Mouse (Mus musculus) ovary, postnatal 36 days (tissue): Measurements from ENCODE around the gene Arhgdib.
A peak's percentile ranks its signal among the peaks of the same experiment; 100 is the strongest.

ENCODE experiments used
- DNase-seq: peaks from one replicate; pipeline ENCODE4 v3.0.0; 2022; ENCODE audit warnings: low spot score, mixed read lengths

Arhgdib gene

GRCm38 (mm10) chr6:136920320-136921257 lies 21.1 kb downstream of the Arhgdib start:
- DNase-seq, result peak; percentile 39

GRCm38 (mm10) chr6:136917885-136918284 lies 23.8 kb downstream of the Arhgdib start:
- DNase-seq, result no peak

- DNase-seq, result no peak
Measured at GRCm38 (mm10) chr6:136915721-136916395, 25.8 kb downstream of the Arhgdib start.

- no peak for DNase-seq
Measured at GRCm38 (mm10) chr6:136914234-136914633, 27.5 kb downstream of the Arhgdib start.

- peak; percentile 25 for DNase-seq
Measured at GRCm38 (mm10) chr6:136913384-136914126, 28.1 kb downstream of the Arhgdib start.

GRCm38 (mm10) chr6:136912751-136913265 lies 28.9 kb downstream of the Arhgdib start:
- no peak for DNase-seq

GRCm38 (mm10) chr6:136910247-136910890 lies 31.3 kb downstream of the Arhgdib start:
- no peak for DNase-seq

- DNase-seq, result no peak
Measured at GRCm38 (mm10) chr6:136906937-136907293, 34.8 kb downstream of the Arhgdib start.

- DNase-seq, result no peak
Measured at GRCm38 (mm10) chr6:136906283-136906936, 35.3 kb downstream of the Arhgdib start.

GRCm38 (mm10) chr6:136903885-136904470 lies 37.7 kb downstream of the Arhgdib start:
- DNase-seq, result no peak

GRCm38 (mm10) chr6:136902527-136902926 lies 39.2 kb downstream of the Arhgdib start:
- DNase-seq, result no peak

GRCm38 (mm10) chr6:136901010-136901409 lies 40.7 kb downstream of the Arhgdib start:
- DNase-seq, result no peak

- DNase-seq, result no peak
Measured at GRCm38 (mm10) chr6:136900369-136901009, 41.2 kb downstream of the Arhgdib start.

- no peak for DNase-seq
Measured at GRCm38 (mm10) chr6:136898954-136899353, 42.7 kb downstream of the Arhgdib start.

GRCm38 (mm10) chr6:136898222-136898621 lies 43.5 kb downstream of the Arhgdib start:
- DNase-seq, result no peak

GRCm38 (mm10) chr6:136897789-136898188 lies 43.9 kb downstream of the Arhgdib start:
- DNase-seq, result no peak

- DNase-seq, result no peak
Measured at GRCm38 (mm10) chr6:136894532-136895339, 47.0 kb downstream of the Arhgdib start.

- DNase-seq, result no peak
Measured at GRCm38 (mm10) chr6:136892002-136892401, 49.7 kb downstream of the Arhgdib start.

- no peak for DNase-seq
Measured at GRCm38 (mm10) chr6:136889554-136889953, 52.1 kb downstream of the Arhgdib start.
